Mouse (Mus musculus) neutrophil, adult 83 days (primary cell): ENCODE data around the gene 1190005I06Rik. TPM values are rescaled to one million over a fixed set of nuclear protein-coding genes. Genes with fewer than 3 reads are reported as not detected.

ENCODE experiments used
- total RNA-seq, 2 experiments: library from RNA; stranded (reverse); gene quantifications; one replicate each; pipeline ENCODE4 v1.2.4; 2023

1190005I06Rik gene
- total RNA-seq: not detected

DNA sequence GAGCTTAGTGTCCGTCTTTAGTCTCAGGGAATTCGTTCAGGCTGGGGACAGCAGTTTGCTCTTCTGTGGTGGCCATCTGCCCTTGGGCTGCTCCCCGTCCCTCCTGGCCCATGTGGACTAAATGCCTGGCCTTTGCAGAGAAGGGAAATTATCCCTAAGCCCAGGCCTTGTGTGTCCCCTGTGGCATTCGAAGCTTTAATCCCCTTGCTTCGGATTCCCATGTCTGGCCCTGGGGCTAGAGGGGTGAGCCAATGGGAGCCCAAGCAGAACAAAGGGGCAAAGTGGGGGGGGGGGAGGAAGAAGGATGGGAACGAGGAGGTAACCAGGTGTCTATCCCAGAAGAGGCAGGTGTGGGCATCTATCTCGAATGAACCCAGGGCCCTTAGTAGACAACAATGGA lies at the start of gene 1190005I06Rik:
Gene 1190005I06Rik (minus strand): TSS at position 101 of the 400 bp plus-strand sequence.

DNA sequence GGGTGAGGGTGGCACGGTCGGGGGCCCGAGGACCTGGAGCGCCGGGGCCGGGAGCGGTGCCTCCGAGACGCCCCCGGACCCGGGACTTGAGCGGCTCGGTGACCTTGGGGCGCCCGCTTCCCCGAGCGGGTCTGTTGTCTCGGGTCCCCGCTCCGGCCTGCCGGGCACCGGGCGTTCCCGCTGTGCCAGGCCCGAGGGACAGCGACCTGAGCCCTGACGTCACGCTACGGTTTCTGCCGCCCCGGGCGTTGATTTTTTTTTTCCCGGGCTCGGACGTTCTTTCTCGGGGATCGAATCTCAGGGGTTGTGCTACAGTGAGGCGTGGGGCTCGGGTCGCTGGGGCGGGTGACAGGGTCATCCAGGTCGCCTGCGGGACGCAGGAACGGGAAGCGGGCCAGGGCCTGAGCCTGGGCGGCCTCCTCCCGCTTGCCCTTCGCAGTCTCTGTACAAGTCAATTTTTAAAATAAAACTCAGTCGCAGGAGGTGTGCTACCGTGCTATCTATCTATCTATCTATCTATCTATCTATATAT lies 21.0 kb upstream of the 1190005I06Rik start, which contains the start of gene Emc8:
Gene Emc8 (minus strand): TSS at position 200 of the 532 bp plus-strand sequence.

GRCm38 (mm10) chr8:120667561-120668373 lies 20.3 kb upstream of the 1190005I06Rik start, which contains the start of the genes Gm27021 and Cox4i1:
Gene Gm27021 (minus strand): TSS chr8:120668079.
Gene Cox4i1 (plus strand): TSS chr8:120668222.

GRCm38 (mm10) chr8:120588908-120589771 lies 58.3 kb downstream of the 1190005I06Rik start, which contains the start of gene Gins2:
Gene Gins2 (minus strand): TSS chr8:120589304.

Other genes starting within 250 kb of the 1190005I06Rik start
- gene Gins2, start 58.3 kb downstream of the 1190005I06Rik start, total RNA-seq: 10 to 100 TPM; 23.5 to 27.2 TPM
- not detected for gene Gm27021, start 20.4 kb upstream of the 1190005I06Rik start, total RNA-seq
- 100 to 1,000 TPM; 368 to 384 TPM for gene Cox4i1, start 20.6 kb upstream of the 1190005I06Rik start, total RNA-seq
- 10 to 100 TPM; 31.3 to 37.7 TPM for gene Emc8, start 20.9 kb upstream of the 1190005I06Rik start, total RNA-seq
- 100 to 1,000 TPM; 108 to 109 TPM for gene Irf8, start 88.7 kb upstream of the 1190005I06Rik start, total RNA-seq